Mouse (Mus musculus) liver, adult 2 months (tissue): Measurements from ENCODE around the gene Klrb1c. TPM values are rescaled to one million over a fixed set of nuclear protein-coding genes. Genes with fewer than 3 reads are reported as not detected.
"Not testable (repeated sequence)": the region's sequence is repeated elsewhere in the genome, so short reads cannot be mapped to it uniquely, and the experiment has no call there.

ENCODE experiments used
- DNase-seq: peaks from one replicate; pipeline ENCODE4 v3.0.0-alpha.2; 2011; ENCODE audit warnings: low read depth, low spot score; ENCODE audit errors: extremely low read depth
- H3K27ac ChIP-seq: fragments of 200-500 bp; replicated peaks from 2 replicates; pipeline ENCODE4 v1.5.1; 2012; ENCODE audit warnings: low read depth, mild to moderate bottlenecking, control low read depth, inconsistent platforms, low read length; ENCODE audit not compliant: insufficient read depth
- H3K27me3 ChIP-seq: fragments of 200-500 bp; 2 replicates; pipeline ENCODE4 v1.6.1; 2012; ENCODE audit warnings: mild to moderate bottlenecking, moderate library complexity, low read length, inconsistent platforms; ENCODE audit not compliant: control insufficient read depth, insufficient read depth
- H3K36me3 ChIP-seq: fragments of 200-500 bp; 2 replicates; pipeline ENCODE4 v1.6.1; 2012; ENCODE audit warnings: low read length, inconsistent platforms; ENCODE audit not compliant: control insufficient read depth, insufficient read depth
- H3K4me1 ChIP-seq: fragments of 200-500 bp; 2 replicates; pipeline ENCODE4 v1.6.1; 2011; ENCODE audit warnings: low read length; ENCODE audit not compliant: control insufficient read depth, insufficient read depth
- H3K4me3 ChIP-seq: fragments of 200-500 bp; 2 replicates; pipeline ENCODE4 v1.5.1; 2011; ENCODE audit warnings: low read depth, mild to moderate bottlenecking, control low read depth, low read length, moderate library complexity; ENCODE audit not compliant: insufficient read depth
- H3K79me2 ChIP-seq: fragments of 200-500 bp; 2 replicates; pipeline ENCODE4 v1.6.1; 2012; ENCODE audit warnings: inconsistent platforms, mild to moderate bottlenecking, low read length, moderate library complexity; ENCODE audit not compliant: control insufficient read depth, insufficient read depth
- H3K9ac ChIP-seq: fragments of 200-500 bp; 2 replicates; pipeline ENCODE4 v1.6.1; 2012; ENCODE audit warnings: low read depth, mild to moderate bottlenecking, control low read depth, inconsistent platforms, low read length
- CTCF ChIP-seq: fragments of 200-500 bp; IDR thresholded peaks from 2 replicates; pipeline ENCODE4 v1.5.1; 2011; ENCODE audit warnings: low read depth, low read length, control low read depth
- POLR2A ChIP-seq: fragments of 200-500 bp; IDR thresholded peaks from 2 replicates; pipeline ENCODE4 v1.6.1; 2011; ENCODE audit warnings: low read length, control low read depth; ENCODE audit not compliant: insufficient read depth; ENCODE audit errors: extremely low read depth
- WGBS: fragments of 180-500 bp; shearing (Covaris S2); methylation state at CpG from one replicate; pipeline ENCODE4 v1.1.7; 2018; 5-methylcytosine and 5-hydroxymethylcytosine counted together
- polyA plus RNA-seq: library from polyadenylated mRNA; depleted of rRNA; stranded (reverse); fragments of >200 nt; gene quantifications from 2 replicates; pipeline ENCODE4 v1.2.3, GENCODE M21; 2012
- total RNA-seq: library from RNA; depleted of rRNA; stranded (reverse); fragments of >200 nt; gene quantifications from 2 replicates; pipeline ENCODE4 v1.2.3, GENCODE M21; 2014

Klrb1c gene
- total and polyA plus RNA-seq, 2 experiments = 0.13 to 1.1 TPM

DNA sequence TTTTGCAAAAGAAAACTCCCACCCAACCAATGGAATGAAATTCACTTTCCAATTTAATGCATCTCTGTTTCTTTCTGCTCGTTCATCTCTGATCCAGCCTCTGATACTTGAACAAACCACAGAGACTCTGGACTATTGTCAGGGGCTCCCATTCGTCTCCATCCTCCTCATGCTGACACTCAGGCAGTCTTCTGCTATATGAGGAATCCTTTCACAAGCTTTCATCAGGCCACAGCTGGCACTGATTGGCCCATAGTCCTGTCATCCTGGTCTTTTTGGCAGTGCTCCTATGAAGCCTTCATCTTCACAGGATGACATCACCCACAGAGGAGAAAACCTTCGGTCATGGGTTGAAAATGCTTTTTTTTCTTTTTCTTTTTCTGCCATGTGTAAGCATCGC lies 21.0 kb downstream of the Klrb1c start:
- WGBS = 86% methylated on average over 4 of the region's 4 CpGs
- Histone ChIP-seq H3K4me1 (no peaks in the 10 kb centered on the region), H3K79me2 (no peaks in the 10 kb centered on the region), H3K36me3 (no peaks in the 10 kb centered on the region), H3K9ac (no peak overlapping the region), H3K27me3 (no peaks in the 10 kb centered on the region), H3K27ac (no peak overlapping the region), H3K4me3 (no peak overlapping the region)
- no peak for DNase-seq
- no peak for TF ChIP-seq CTCF
- TF ChIP-seq POLR2A = no peak

- H3K4me1 ChIP-seq, H3K27ac ChIP-seq, H3K9ac ChIP-seq, H3K27me3 ChIP-seq, H3K4me3 ChIP-seq, H3K79me2 ChIP-seq, H3K36me3 ChIP-seq: not testable (repeated sequence)
- 53% methylated on average over 6 of the region's 6 CpGs for WGBS
- TF ChIP-seq CTCF = peak; percentile 61; the same call in 1 of the 2 replicates
- peak; percentile 48 for DNase-seq
These were observed 22.3 kb downstream of the Klrb1c start for GRCm38 (mm10) chr6:128766486-128767254.

- H3K27ac ChIP-seq = no peak overlapping the region
- H3K36me3 ChIP-seq = no peaks in the 10 kb centered on the region
- no peaks in the 10 kb centered on the region for H3K27me3 ChIP-seq
- no peak overlapping the region for H3K9ac ChIP-seq
- no peak for TF ChIP-seq CTCF
- TF ChIP-seq POLR2A = no peak
- H3K4me1 ChIP-seq = no peaks in the 10 kb centered on the region; the same call in 1 of the 2 replicates
- no peak for DNase-seq
- H3K79me2 ChIP-seq = no peaks in the 10 kb centered on the region
- H3K4me3 ChIP-seq = no peak overlapping the region
- 89% methylated on average over 1 of the region's 1 CpGs for WGBS
These were observed 23.8 kb downstream of the Klrb1c start for GRCm38 (mm10) chr6:128765211-128765610.

DNA sequence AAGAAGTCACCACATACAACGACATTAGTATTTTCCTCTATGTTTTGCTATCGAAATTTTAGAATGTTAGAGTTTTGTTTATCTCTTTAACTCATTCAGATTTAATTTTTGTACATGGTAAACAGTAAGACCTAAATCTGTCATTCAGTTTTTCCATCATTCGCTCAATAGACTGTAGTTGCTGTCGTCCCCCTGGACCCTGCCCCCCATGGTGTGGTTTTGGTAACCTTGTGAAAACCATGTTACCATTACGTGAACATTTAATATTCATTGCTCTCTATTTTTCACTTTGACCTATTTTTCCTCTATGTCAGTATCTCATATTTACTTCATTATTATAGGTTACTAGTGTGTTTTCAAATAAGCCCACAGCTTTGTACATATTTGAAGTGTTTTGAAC lies 24.4 kb downstream of the Klrb1c start:
- Histone ChIP-seq H3K27ac (no peak overlapping the region), H3K4me1 (peaks cover under 1% of the 10 kb centered on the region; the same call in 1 of the 2 replicates), H3K79me2 (no peaks in the 10 kb centered on the region), H3K9ac (no peak overlapping the region), H3K4me3 (no peak overlapping the region), H3K27me3 (no peaks in the 10 kb centered on the region), H3K36me3 (no peaks in the 10 kb centered on the region)
- TF ChIP-seq POLR2A (no peak), CTCF (no peak)
- WGBS = 27% methylated on average over 5 of the region's 5 CpGs
- no peak for DNase-seq

DNA sequence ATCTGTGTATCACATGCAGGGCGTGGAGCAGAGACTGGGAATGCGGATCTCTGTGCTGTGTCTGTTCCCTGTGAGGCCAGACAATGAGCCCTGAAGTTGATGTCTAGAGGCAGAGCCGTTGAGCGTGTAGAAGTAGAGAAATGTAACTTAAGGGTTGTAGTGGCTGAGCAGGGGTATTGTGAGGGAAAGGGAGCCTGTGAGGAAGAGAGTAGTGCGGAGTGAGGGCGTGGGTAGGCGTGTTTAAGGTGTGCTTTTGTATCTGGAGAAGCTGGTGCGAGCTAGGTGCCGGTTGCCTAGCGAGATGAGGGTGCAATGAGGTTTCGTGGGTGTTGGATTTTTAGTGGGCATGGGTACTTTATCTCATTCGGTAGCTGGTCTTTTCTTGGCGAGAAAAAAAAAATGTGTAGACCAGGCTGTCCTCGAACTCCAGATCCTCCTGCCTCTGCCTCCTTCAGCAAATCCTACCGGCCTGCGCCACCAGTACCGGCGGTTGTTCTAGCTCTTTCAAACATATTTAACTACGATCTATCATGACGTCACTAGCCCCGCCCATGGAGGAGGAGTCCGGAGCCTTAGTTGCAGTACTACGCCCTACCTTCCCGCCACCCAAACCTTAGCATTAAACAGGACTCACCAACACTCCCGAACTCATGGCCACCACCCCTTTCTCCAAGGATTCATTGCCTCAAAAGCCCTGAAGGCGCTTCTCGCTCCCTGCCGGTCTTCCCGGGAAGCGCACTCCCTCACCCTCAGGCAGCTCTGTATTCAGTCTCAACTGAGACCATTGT lies 25.1 kb downstream of the Klrb1c start:
- H3K79me2 ChIP-seq = no peaks in the 10 kb centered on the region
- no peaks in the 10 kb centered on the region for H3K36me3 ChIP-seq
- TF ChIP-seq CTCF (peak; percentile 82), POLR2A (no peak)
- peak overlapping the region; percentile 41 for H3K4me3 ChIP-seq
- H3K27ac ChIP-seq = no peak overlapping the region
- no peak overlapping the region for H3K9ac ChIP-seq
- 6% methylated on average over 30 of the region's 30 CpGs for WGBS
- peak; percentile 97 for DNase-seq
- peaks cover 1% of the 10 kb centered on the region; the same call in 1 of the 2 replicates for H3K4me1 ChIP-seq
- H3K27me3 ChIP-seq = no peaks in the 10 kb centered on the region

DNA sequence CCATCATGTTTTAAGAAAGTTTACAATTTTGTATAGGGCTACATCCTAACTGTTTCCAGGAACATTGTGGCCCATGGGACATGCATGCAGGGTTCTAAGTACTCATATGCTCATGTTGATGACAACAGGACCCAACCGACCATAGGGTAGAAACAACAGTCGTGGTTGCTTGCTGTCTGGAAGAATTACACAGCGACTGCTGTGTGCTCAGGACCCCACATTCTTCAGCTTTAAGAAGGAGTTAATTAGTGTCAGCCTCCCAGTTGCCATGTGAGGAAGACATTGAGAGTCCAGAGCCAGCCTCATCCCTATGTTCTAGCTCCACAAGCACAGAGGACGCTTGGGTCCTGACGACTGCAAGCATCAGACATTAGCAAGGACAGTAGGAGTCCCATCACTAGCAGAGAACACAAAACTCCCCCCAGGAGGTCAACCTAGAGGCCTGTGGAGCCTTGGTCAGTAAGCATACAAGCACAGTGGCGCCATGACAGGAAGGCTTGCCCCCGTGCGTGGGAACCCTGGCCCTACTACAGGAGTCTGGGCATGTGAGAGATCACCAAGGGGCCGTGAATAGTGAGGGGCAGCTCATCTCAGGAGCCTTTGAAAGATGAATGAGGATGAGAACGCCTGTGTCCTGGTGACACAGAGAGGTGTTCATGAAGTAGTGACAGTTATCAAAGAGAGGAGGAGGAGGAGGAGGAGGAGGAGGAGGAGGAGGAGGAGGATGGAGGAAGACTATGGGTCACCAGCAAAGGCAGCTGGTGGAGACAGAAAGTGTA lies 25.9 kb downstream of the Klrb1c start:
- WGBS = 89% methylated on average over 10 of the region's 10 CpGs
- H3K27me3 ChIP-seq, H3K4me3 ChIP-seq, H3K36me3 ChIP-seq, H3K9ac ChIP-seq, H3K4me1 ChIP-seq, H3K27ac ChIP-seq, DNase-seq, H3K79me2 ChIP-seq: not testable (repeated sequence)
